Mouse (Mus musculus) large intestine, adult 2 months (tissue): ENCODE results near the gene Zfp114. TPM values are rescaled to one million over a fixed set of nuclear protein-coding genes. Genes with fewer than 3 reads are reported as not detected.

Experiments used
- polyA plus RNA-seq: library from polyadenylated mRNA; depleted of rRNA; stranded (reverse); fragments of >200 nt; gene quantifications from 2 replicates; pipeline ENCODE4 v1.2.3, GENCODE M21; 2012; rRNA removed

The Zfp114 gene
- polyA plus RNA-seq, 1 experiment = not detected

Other genes with a start within 250 kb of the Zfp114 start
- not detected in 2 replicates for gene Vmn1r179, start 248.1 kb upstream of the Zfp114 start, polyA plus RNA-seq
- not detected in 2 replicates for gene Vmn1r180, start 224.4 kb upstream of the Zfp114 start, polyA plus RNA-seq
- gene Vmn1r181, start 200.4 kb upstream of the Zfp114 start, polyA plus RNA-seq = not detected in 2 replicates
- not detected in 2 replicates for gene V1rd19, start 173.4 kb upstream of the Zfp114 start, polyA plus RNA-seq
- gene Vmn1r183, start 121.8 kb upstream of the Zfp114 start, polyA plus RNA-seq = not detected in 2 replicates
- 8.6 and 11.6 TPM in 2 replicates for gene Zfp180, start 93.1 kb upstream of the Zfp114 start, polyA plus RNA-seq
- gene Zfp112, start 62.7 kb upstream of the Zfp114 start, polyA plus RNA-seq = 0.82 and 1.5 TPM in 2 replicates
- 4.1 and 6.3 TPM in 2 replicates for gene Zfp235, start 40.9 kb upstream of the Zfp114 start, polyA plus RNA-seq
- gene Zfp111, start 36.4 kb downstream of the Zfp114 start, polyA plus RNA-seq = 1.2 and 2.1 TPM in 2 replicates
- 0.78 and 1.2 TPM in 2 replicates for gene Zfp109, start 62.5 kb downstream of the Zfp114 start, polyA plus RNA-seq
- 0.27 and 0.71 TPM in 2 replicates for gene Zfp108, start 79.7 kb downstream of the Zfp114 start, polyA plus RNA-seq
- gene Zfp93, start 95.4 kb downstream of the Zfp114 start, polyA plus RNA-seq = 1.0 and 1.3 TPM in 2 replicates
- gene Zfp61, start 126.2 kb downstream of the Zfp114 start, polyA plus RNA-seq = 3.8 and 4.1 TPM in 2 replicates
- gene Zfp94, start 141.6 kb downstream of the Zfp114 start, polyA plus RNA-seq = 2.1 and 3.1 TPM in 2 replicates
- gene Tescl, start 158.9 kb downstream of the Zfp114 start, polyA plus RNA-seq = 0.16 TPM in 1 of 2 replicates, not detected in the other
- 0.04 TPM in 1 of 2 replicates, not detected in the other for gene Lypd5, start 174.1 kb downstream of the Zfp114 start, polyA plus RNA-seq
- 76.3 and 90.9 TPM in 2 replicates for gene Kcnn4, start 195.2 kb downstream of the Zfp114 start, polyA plus RNA-seq
- 40.0 and 42.2 TPM in 2 replicates for gene Smg9, start 224.6 kb downstream of the Zfp114 start, polyA plus RNA-seq